Mouse (Mus musculus): ENCODE measurements around the gene Ndel1. TPM values are rescaled to one million over a fixed set of nuclear protein-coding genes. Genes with fewer than 3 reads are reported as not detected.

The Ndel1 gene
- polyA plus RNA-seq, 1 experiment: 74.3 TPM

DNA sequence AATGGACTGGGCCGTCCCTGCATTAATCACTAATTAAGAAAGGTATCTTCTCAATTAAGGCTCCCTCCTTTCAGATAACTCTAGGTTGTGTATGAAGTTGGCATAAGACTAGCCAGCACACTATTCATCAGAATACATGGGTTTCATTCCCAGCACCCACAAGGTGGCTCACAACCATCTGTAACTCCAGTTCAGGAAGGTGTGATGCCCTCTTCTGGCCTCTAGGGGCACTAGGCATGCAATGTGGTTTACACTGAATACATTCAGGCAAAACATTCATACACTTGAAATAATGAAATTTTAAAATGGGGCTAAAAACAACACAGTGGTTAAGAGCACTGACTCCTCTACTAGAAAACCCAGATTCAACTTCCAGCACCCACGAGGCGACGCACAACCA, 25.5 kb upstream of the Ndel1 start:
- DNase-seq: no peak
- H3K4me1 ChIP-seq (ENCODE audit: control insufficient read depth, insufficient read depth, low read length): peaks cover under 1% of the 10 kb centered on the region; the same call in 1 of the 2 replicates
- 66% methylated on average over 4 of the region's 4 CpGs for WGBS
- TF ChIP-seq POLR2A (IDR thresholded peaks at IDR 0.05; ENCODE audit: borderline replicate concordance, extremely low read depth, low read depth, low read length): no peak
- peak; percentile 65 for TF ChIP-seq CTCF (IDR thresholded peaks at IDR 0.05; ENCODE audit: insufficient read depth, low read length)
- no peak overlapping the region for H3K4me3 ChIP-seq (replicated peaks; ENCODE audit: extremely low read depth, low read depth, low read length)

- 52% methylated on average over 5 of the region's 5 CpGs for WGBS
Observed at GRCm38 (mm10) chr11:68896247-68896646, 24.6 kb upstream of the Ndel1 start.

DNA sequence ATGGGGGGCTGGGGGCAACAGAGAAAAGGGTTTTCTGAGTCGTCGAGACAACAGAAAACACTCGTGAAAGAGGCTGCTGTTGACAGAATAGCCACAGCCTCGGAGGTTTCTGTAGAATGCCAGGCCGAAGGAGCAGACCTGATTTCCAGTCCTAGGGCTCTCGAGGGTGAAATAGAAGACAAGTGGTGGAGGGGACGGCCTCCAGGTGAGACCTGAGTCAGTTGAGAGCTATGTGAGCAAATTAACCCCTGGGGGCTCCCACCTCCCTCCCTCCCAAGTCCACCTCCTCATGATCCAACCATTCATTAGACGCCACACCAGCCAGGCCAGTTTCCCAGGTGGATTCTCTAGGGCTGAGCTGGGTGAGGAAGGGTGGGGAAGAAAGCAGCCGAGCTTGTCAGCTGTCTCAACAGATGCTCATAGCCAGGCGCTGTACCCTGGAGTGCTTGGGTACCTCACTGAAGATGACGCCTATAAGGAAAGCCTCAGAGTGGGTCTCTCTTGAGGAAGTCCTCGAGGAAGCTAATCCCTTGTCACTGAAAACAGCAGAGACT, 22.3 kb upstream of the Ndel1 start:
- DNase-seq: no peak
- no peak overlapping the region for H3K4me3 ChIP-seq (replicated peaks; ENCODE audit: extremely low read depth, low read depth, low read length)
- TF ChIP-seq CTCF (IDR thresholded peaks at IDR 0.05; ENCODE audit: insufficient read depth, low read length): no peak
- no peak for TF ChIP-seq POLR2A (IDR thresholded peaks at IDR 0.05; ENCODE audit: borderline replicate concordance, extremely low read depth, low read depth, low read length)
- 62% methylated on average over 12 of the region's 12 CpGs for WGBS
- peaks cover 3% of the 10 kb centered on the region; the same call in 1 of the 2 replicates for H3K4me1 ChIP-seq (ENCODE audit: control insufficient read depth, insufficient read depth, low read length)

More at GRCm38 (mm10) chr11:68896247-68896646, 24.6 kb upstream of the Ndel1 start:
- Histone ChIP-seq H3K4me3 (replicated peaks; ENCODE audit: extremely low read depth, low read depth, low read length) (no peak overlapping the region), H3K4me1 (ENCODE audit: control insufficient read depth, insufficient read depth, low read length) (peaks cover 3% of the 10 kb centered on the region; the same call in 1 of the 2 replicates)
- DNase-seq: no peak
- no peak for TF ChIP-seq POLR2A (IDR thresholded peaks at IDR 0.05; ENCODE audit: borderline replicate concordance, extremely low read depth, low read depth, low read length)
- TF ChIP-seq CTCF (IDR thresholded peaks at IDR 0.05; ENCODE audit: insufficient read depth, low read length): no peak

DNA sequence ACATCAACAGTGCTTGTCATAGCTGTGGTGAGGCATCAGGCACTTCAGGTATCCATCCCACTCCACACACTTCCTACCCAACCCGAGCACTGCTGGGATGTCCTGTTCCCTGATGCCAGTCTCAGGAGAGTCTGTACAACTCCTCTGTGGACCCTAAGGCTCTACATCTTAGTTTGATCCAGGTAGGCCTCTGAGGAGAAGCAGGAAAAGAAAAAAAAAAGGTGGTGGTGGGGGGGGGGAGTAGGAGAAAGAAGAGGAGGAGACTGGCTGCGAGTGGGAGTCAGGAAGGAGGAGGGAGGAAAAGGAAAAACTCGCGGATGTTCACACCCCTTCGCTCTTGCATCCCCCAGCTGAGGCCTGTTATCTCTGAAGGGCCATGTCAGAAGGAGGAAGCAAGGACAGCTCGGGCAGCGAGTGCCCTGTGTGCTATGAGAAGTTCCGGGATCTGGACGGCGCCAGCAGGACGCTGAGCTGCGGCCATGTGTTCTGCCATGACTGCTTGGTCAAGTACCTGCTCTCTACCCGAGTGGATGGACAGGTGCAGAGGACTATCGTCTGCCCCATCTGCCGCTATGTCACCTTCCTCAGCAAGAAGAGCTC, 20.7 kb upstream of the Ndel1 start:
- DNase-seq: no peak
- H3K4me3 ChIP-seq (replicated peaks; ENCODE audit: extremely low read depth, low read depth, low read length): no peak overlapping the region
- WGBS: 40% methylated on average over 15 of the region's 15 CpGs
- TF ChIP-seq POLR2A (IDR thresholded peaks at IDR 0.05; ENCODE audit: borderline replicate concordance, extremely low read depth, low read depth, low read length): no peak
- TF ChIP-seq CTCF (IDR thresholded peaks at IDR 0.05; ENCODE audit: insufficient read depth, low read length): no peak
- peaks cover 3% of the 10 kb centered on the region; the same call in 1 of the 2 replicates for H3K4me1 ChIP-seq (ENCODE audit: control insufficient read depth, insufficient read depth, low read length)

DNA sequence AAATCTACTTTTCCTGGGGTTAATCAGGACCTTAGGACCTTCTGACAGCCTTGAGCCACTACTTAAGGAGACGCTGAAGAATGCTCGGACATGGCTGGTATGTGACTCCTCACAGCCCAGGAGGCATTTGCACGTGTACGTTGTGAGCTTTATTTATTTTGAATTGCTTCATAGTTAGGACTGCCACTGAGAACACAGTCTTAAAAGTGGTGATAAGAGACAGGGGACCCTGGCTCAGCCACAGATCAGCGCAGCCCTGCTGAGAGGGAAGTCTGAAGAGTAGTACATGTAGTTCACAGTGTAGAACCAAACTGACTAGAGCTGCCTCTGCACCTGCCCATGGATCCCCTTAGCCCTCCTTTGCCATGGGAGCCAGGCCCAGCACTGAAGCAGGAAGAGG, 20.2 kb upstream of the Ndel1 start:
- no peak for DNase-seq
- no peak overlapping the region for H3K4me3 ChIP-seq (replicated peaks; ENCODE audit: extremely low read depth, low read depth, low read length)
- 53% methylated on average over 5 of the region's 5 CpGs for WGBS
- peaks cover 3% of the 10 kb centered on the region; the same call in 1 of the 2 replicates for H3K4me1 ChIP-seq (ENCODE audit: control insufficient read depth, insufficient read depth, low read length)
- TF ChIP-seq CTCF (IDR thresholded peaks at IDR 0.05; ENCODE audit: insufficient read depth, low read length) (no peak), POLR2A (IDR thresholded peaks at IDR 0.05; ENCODE audit: borderline replicate concordance, extremely low read depth, low read depth, low read length) (no peak)

- TF ChIP-seq CTCF (IDR thresholded peaks at IDR 0.05; ENCODE audit: insufficient read depth, low read length) (no peak), POLR2A (IDR thresholded peaks at IDR 0.05; ENCODE audit: borderline replicate concordance, extremely low read depth, low read depth, low read length) (no peak)
- Histone ChIP-seq H3K4me3 (replicated peaks; ENCODE audit: extremely low read depth, low read depth, low read length) (no peak overlapping the region), H3K4me1 (ENCODE audit: control insufficient read depth, insufficient read depth, low read length) (peaks cover 3% of the 10 kb centered on the region; the same call in 1 of the 2 replicates)
- whole genome bisulfite sequencing: 13% methylated on average over 2 of the region's 2 CpGs
- DNase-seq: no peak
Observed at GRCm38 (mm10) chr11:68890625-68891024, 19.0 kb upstream of the Ndel1 start.

DNA sequence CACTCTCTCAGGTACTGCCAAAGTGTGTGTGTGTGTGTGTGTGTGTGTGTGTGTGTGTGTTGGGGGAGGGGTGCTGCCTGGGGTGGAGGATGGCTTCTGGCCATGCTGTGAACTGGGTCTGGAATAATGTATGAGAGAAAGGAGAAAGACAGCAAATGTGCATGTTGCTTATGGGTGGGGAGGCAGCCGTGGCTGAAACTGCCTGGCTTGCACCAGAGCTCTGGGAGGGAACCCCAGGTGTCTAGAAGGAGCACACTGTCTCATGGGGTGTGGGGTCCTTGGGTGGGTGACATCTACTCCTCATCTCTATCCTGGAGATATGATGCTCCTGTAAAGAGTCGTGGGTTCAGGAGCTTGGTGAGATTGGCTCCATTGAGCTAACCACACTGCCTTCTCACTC, 17.0 kb upstream of the Ndel1 start:
- no peak overlapping the region for H3K4me3 ChIP-seq (replicated peaks; ENCODE audit: extremely low read depth, low read depth, low read length)
- 63% methylated on average over 2 of the region's 2 CpGs for WGBS
- DNase-seq: no peak
- TF ChIP-seq CTCF (IDR thresholded peaks at IDR 0.05; ENCODE audit: insufficient read depth, low read length): no peak
- TF ChIP-seq POLR2A (IDR thresholded peaks at IDR 0.05; ENCODE audit: borderline replicate concordance, extremely low read depth, low read depth, low read length): no peak
- peaks cover 3% of the 10 kb centered on the region; the same call in 1 of the 2 replicates for H3K4me1 ChIP-seq (ENCODE audit: control insufficient read depth, insufficient read depth, low read length)

DNA sequence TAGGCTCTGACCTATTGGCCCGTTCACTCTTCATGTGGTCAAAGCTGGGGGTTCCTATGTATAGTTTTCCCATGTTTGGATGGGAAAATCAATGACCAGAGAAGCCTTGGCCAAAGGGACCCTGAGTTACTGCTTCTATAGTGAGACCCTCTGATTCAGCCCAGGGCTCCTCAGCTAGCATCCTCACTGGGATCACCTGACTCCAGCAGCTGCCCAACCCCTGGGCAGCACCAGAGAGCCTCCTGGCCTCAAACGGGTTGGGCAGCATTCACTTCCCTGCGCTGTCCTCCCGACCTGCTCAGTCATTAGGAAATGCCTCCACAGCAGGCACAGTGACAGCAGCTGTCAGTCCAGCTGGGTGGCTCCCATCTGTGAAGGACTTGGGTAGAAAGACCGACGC, 16.6 kb upstream of the Ndel1 start, which contains the start of gene Rnf222:
Gene Rnf222 (plus strand): TSS at position 301 of the 400 bp plus-strand sequence.
- TF ChIP-seq POLR2A (IDR thresholded peaks at IDR 0.05; ENCODE audit: borderline replicate concordance, extremely low read depth, low read depth, low read length) (no peak), CTCF (IDR thresholded peaks at IDR 0.05; ENCODE audit: insufficient read depth, low read length) (no peak)
- 40% methylated on average over 6 of the region's 6 CpGs for WGBS

GRCm38 (mm10) chr11:68886091-68886490, 14.4 kb upstream of the Ndel1 start:
- H3K4me3 ChIP-seq (replicated peaks; ENCODE audit: extremely low read depth, low read depth, low read length): no peak overlapping the region
- TF ChIP-seq POLR2A (IDR thresholded peaks at IDR 0.05; ENCODE audit: borderline replicate concordance, extremely low read depth, low read depth, low read length): no peak
- TF ChIP-seq CTCF (IDR thresholded peaks at IDR 0.05; ENCODE audit: insufficient read depth, low read length): no peak
- WGBS: 82% methylated on average over 5 of the region's 5 CpGs
- DNase-seq: no peak
- H3K4me1 ChIP-seq (ENCODE audit: control insufficient read depth, insufficient read depth, low read length): no peaks in the 10 kb centered on the region

More for the DNA sequence above, 16.6 kb upstream of the Ndel1 start, which contains the start of gene Rnf222:
- Histone ChIP-seq H3K4me3 (replicated peaks; ENCODE audit: extremely low read depth, low read depth, low read length) (no peak within 1 kb of the TSS), H3K4me1 (ENCODE audit: control insufficient read depth, insufficient read depth, low read length) (peaks cover 3% of the 10 kb centered on the region; the same call in 1 of the 2 replicates)
- no peak for DNase-seq

DNA sequence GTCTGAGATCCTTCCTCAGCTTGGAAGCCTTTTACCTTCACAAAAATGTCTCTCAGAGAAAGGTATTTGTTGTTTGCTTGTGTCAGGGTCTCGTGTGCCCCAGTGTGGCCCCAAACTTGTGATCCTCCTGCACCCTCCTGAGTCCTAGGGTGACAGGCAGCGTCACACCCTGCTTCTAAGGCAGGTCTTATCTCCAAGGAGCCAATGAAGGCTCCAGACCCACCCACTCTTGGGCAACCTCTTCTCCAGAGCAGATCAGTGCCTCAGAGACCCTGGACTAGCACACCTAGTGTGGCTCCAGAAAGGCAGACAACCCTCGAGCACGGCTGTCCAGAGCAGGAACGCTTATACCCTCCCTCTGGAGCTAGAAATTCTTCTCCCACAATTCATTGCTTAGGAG, 12.7 kb upstream of the Ndel1 start:
- Histone ChIP-seq H3K4me1 (ENCODE audit: control insufficient read depth, insufficient read depth, low read length) (no peaks in the 10 kb centered on the region), H3K4me3 (replicated peaks; ENCODE audit: extremely low read depth, low read depth, low read length) (no peak overlapping the region)
- TF ChIP-seq POLR2A (IDR thresholded peaks at IDR 0.05; ENCODE audit: borderline replicate concordance, extremely low read depth, low read depth, low read length) (no peak), CTCF (IDR thresholded peaks at IDR 0.05; ENCODE audit: insufficient read depth, low read length) (no peak)
- no peak for DNase-seq
- WGBS: 68% methylated on average over 5 of the region's 5 CpGs

Data from lung, adult 2 months (tissue).